Mouse (Mus musculus): ENCODE data around the gene Sec63.

- TF ChIP-seq GATA1 (IDR thresholded peaks at IDR 0.05; ENCODE audit: borderline replicate concordance, low read length) (no peak), FLI1 (IDR thresholded peaks at IDR 0.05; ENCODE audit: low read length) (no peak)
These were observed 80.4 kb downstream of the Sec63 start for GRCm38 (mm10) chr10:42841531-42842195.

Measured in megakaryocyte, embryonic 14.5 days (primary cell).